Mouse (Mus musculus): Measurements from ENCODE around the gene St8sia4. TPM values are rescaled to one million over a fixed set of nuclear protein-coding genes. Genes with fewer than 3 reads are reported as not detected.

Gene St8sia4
- polyA plus RNA-seq, 1 experiment from 2014 or later, result 1.6 TPM

- no peak overlapping the region for H3K27ac ChIP-seq (ENCODE audit: low read length)
- no peaks in the 10 kb centered on the region for H3K9me3 ChIP-seq (replicated peaks; ENCODE audit: control insufficient read depth, low read length)
- no peaks in the 10 kb centered on the region for H3K27me3 ChIP-seq (ENCODE audit: control insufficient read depth, insufficient read depth, low read depth, low read length)
- no peaks in the 10 kb centered on the region for H3K36me3 ChIP-seq (ENCODE audit: control insufficient read depth, insufficient read depth)
- no peak overlapping the region for H3K9ac ChIP-seq (ENCODE audit: low read depth, low read length)
- WGBS (ENCODE audit: insufficient replicate concordance), result 44% methylated on average over 2 of the region's 2 CpGs
- no peak overlapping the region for H3K4me3 ChIP-seq (ENCODE audit: low read depth, low read length)
- H3K4me2 ChIP-seq (ENCODE audit: low read depth, low read length), result no peak overlapping the region
- no peaks in the 10 kb centered on the region for H3K4me1 ChIP-seq (ENCODE audit: control insufficient read depth, low read depth, low read length)
- ATAC-seq (ENCODE audit: low read depth), result no peak
These were observed 57.4 kb downstream of the St8sia4 start for GRCm38 (mm10) chr1:95610017-95610416.

- Histone ChIP-seq H3K4me3 (ENCODE audit: low read depth, low read length) (no peak overlapping the region), H3K27me3 (ENCODE audit: control insufficient read depth, insufficient read depth, low read depth, low read length) (no peaks in the 10 kb centered on the region), H3K4me1 (ENCODE audit: control insufficient read depth, low read depth, low read length) (no peaks in the 10 kb centered on the region), H3K9me3 (replicated peaks; ENCODE audit: control insufficient read depth, low read length) (no peaks in the 10 kb centered on the region), H3K27ac (ENCODE audit: low read length) (no peak overlapping the region), H3K4me2 (ENCODE audit: low read depth, low read length) (no peak overlapping the region), H3K36me3 (ENCODE audit: control insufficient read depth, insufficient read depth) (no peaks in the 10 kb centered on the region), H3K9ac (ENCODE audit: low read depth, low read length) (no peak overlapping the region)
- 70% methylated on average over 5 of the region's 5 CpGs for WGBS (ENCODE audit: insufficient replicate concordance)
- no peak for ATAC-seq (ENCODE audit: low read depth)
These were observed 58.3 kb downstream of the St8sia4 start for GRCm38 (mm10) chr1:95609045-95609444.

- Histone ChIP-seq H3K27me3 (ENCODE audit: control insufficient read depth, insufficient read depth, low read depth, low read length) (no peaks in the 10 kb centered on the region), H3K4me2 (ENCODE audit: low read depth, low read length) (no peak overlapping the region), H3K27ac (ENCODE audit: low read length) (no peak overlapping the region), H3K9me3 (replicated peaks; ENCODE audit: control insufficient read depth, low read length) (no peaks in the 10 kb centered on the region), H3K9ac (ENCODE audit: low read depth, low read length) (no peak overlapping the region), H3K4me3 (ENCODE audit: low read depth, low read length) (no peak overlapping the region), H3K36me3 (ENCODE audit: control insufficient read depth, insufficient read depth) (no peaks in the 10 kb centered on the region), H3K4me1 (ENCODE audit: control insufficient read depth, low read depth, low read length) (no peaks in the 10 kb centered on the region)
- WGBS (ENCODE audit: insufficient replicate concordance), result 30% methylated on average over 2 of the region's 2 CpGs
- ATAC-seq (ENCODE audit: low read depth), result no peak
These were observed 61.9 kb downstream of the St8sia4 start for GRCm38 (mm10) chr1:95605458-95605857.

GRCm38 (mm10) chr1:95598108-95598507, 69.3 kb downstream of the St8sia4 start:
- Histone ChIP-seq H3K4me2 (ENCODE audit: low read depth, low read length) (no peak overlapping the region), H3K4me3 (ENCODE audit: low read depth, low read length) (no peak overlapping the region), H3K4me1 (ENCODE audit: control insufficient read depth, low read depth, low read length) (no peaks in the 10 kb centered on the region), H3K9ac (ENCODE audit: low read depth, low read length) (no peak overlapping the region), H3K27me3 (ENCODE audit: control insufficient read depth, insufficient read depth, low read depth, low read length) (no peaks in the 10 kb centered on the region), H3K27ac (ENCODE audit: low read length) (peak overlapping the region; percentile 41; the same call in 1 of the 2 replicates), H3K9me3 (replicated peaks; ENCODE audit: control insufficient read depth, low read length) (no peaks in the 10 kb centered on the region), H3K36me3 (ENCODE audit: control insufficient read depth, insufficient read depth) (no peaks in the 10 kb centered on the region)
- WGBS (ENCODE audit: insufficient replicate concordance), result 44% methylated on average over 1 of the region's 1 CpGs
- no peak for ATAC-seq (ENCODE audit: low read depth)

GRCm38 (mm10) chr1:95596825-95597224, 70.5 kb downstream of the St8sia4 start:
- H3K9me3 ChIP-seq (replicated peaks; ENCODE audit: control insufficient read depth, low read length), result no peaks in the 10 kb centered on the region
- no peak overlapping the region for H3K4me2 ChIP-seq (ENCODE audit: low read depth, low read length)
- 38% methylated on average over 1 of the region's 1 CpGs for WGBS (ENCODE audit: insufficient replicate concordance)
- ATAC-seq (ENCODE audit: low read depth), result no peak
- no peaks in the 10 kb centered on the region for H3K4me1 ChIP-seq (ENCODE audit: control insufficient read depth, low read depth, low read length)
- H3K36me3 ChIP-seq (ENCODE audit: control insufficient read depth, insufficient read depth), result no peaks in the 10 kb centered on the region
- no peaks in the 10 kb centered on the region for H3K27me3 ChIP-seq (ENCODE audit: control insufficient read depth, insufficient read depth, low read depth, low read length)
- no peak overlapping the region for H3K27ac ChIP-seq (ENCODE audit: low read length)
- no peak overlapping the region for H3K9ac ChIP-seq (ENCODE audit: low read depth, low read length)
- H3K4me3 ChIP-seq (ENCODE audit: low read depth, low read length), result no peak overlapping the region

GRCm38 (mm10) chr1:95591101-95591500, 76.3 kb downstream of the St8sia4 start:
- no peak overlapping the region for H3K27ac ChIP-seq (ENCODE audit: low read length)
- ATAC-seq (ENCODE audit: low read depth), result no peak
- no peaks in the 10 kb centered on the region for H3K9me3 ChIP-seq (replicated peaks; ENCODE audit: control insufficient read depth, low read length)
- H3K27me3 ChIP-seq (ENCODE audit: control insufficient read depth, insufficient read depth, low read depth, low read length), result no peaks in the 10 kb centered on the region
- 56% methylated on average over 2 of the region's 2 CpGs for WGBS (ENCODE audit: insufficient replicate concordance)
- no peak overlapping the region for H3K9ac ChIP-seq (ENCODE audit: low read depth, low read length)
- H3K4me2 ChIP-seq (ENCODE audit: low read depth, low read length), result no peak overlapping the region
- H3K4me3 ChIP-seq (ENCODE audit: low read depth, low read length), result no peak overlapping the region
- H3K36me3 ChIP-seq (ENCODE audit: control insufficient read depth, insufficient read depth), result no peaks in the 10 kb centered on the region
- H3K4me1 ChIP-seq (ENCODE audit: control insufficient read depth, low read depth, low read length), result no peaks in the 10 kb centered on the region

- H3K4me3 ChIP-seq (ENCODE audit: low read depth, low read length), result no peak overlapping the region
- no peaks in the 10 kb centered on the region for H3K27me3 ChIP-seq (ENCODE audit: control insufficient read depth, insufficient read depth, low read depth, low read length)
- H3K4me1 ChIP-seq (ENCODE audit: control insufficient read depth, low read depth, low read length), result no peaks in the 10 kb centered on the region
- WGBS (ENCODE audit: insufficient replicate concordance), result 29% methylated on average over 2 of the region's 2 CpGs
- H3K9me3 ChIP-seq (replicated peaks; ENCODE audit: control insufficient read depth, low read length), result no peaks in the 10 kb centered on the region
- no peak overlapping the region for H3K4me2 ChIP-seq (ENCODE audit: low read depth, low read length)
- no peak for ATAC-seq (ENCODE audit: low read depth)
- no peak overlapping the region for H3K27ac ChIP-seq (ENCODE audit: low read length)
- no peaks in the 10 kb centered on the region for H3K36me3 ChIP-seq (ENCODE audit: control insufficient read depth, insufficient read depth)
- H3K9ac ChIP-seq (ENCODE audit: low read depth, low read length), result no peak overlapping the region
These were observed 77.3 kb downstream of the St8sia4 start for GRCm38 (mm10) chr1:95590108-95590507.

- Histone ChIP-seq H3K4me2 (ENCODE audit: low read depth, low read length) (no peak overlapping the region), H3K9ac (ENCODE audit: low read depth, low read length) (no peak overlapping the region), H3K27me3 (ENCODE audit: control insufficient read depth, insufficient read depth, low read depth, low read length) (no peaks in the 10 kb centered on the region), H3K27ac (ENCODE audit: low read length) (no peak overlapping the region), H3K36me3 (ENCODE audit: control insufficient read depth, insufficient read depth) (no peaks in the 10 kb centered on the region), H3K4me3 (ENCODE audit: low read depth, low read length) (no peak overlapping the region), H3K4me1 (ENCODE audit: control insufficient read depth, low read depth, low read length) (no peaks in the 10 kb centered on the region), H3K9me3 (replicated peaks; ENCODE audit: control insufficient read depth, low read length) (no peaks in the 10 kb centered on the region)
- ATAC-seq (ENCODE audit: low read depth), result no peak
These were observed 77.9 kb downstream of the St8sia4 start for GRCm38 (mm10) chr1:95589471-95589870.

- Histone ChIP-seq H3K27me3 (ENCODE audit: control insufficient read depth, insufficient read depth, low read depth, low read length) (no peaks in the 10 kb centered on the region), H3K27ac (ENCODE audit: low read length) (no peak overlapping the region), H3K4me2 (ENCODE audit: low read depth, low read length) (no peak overlapping the region), H3K4me1 (ENCODE audit: control insufficient read depth, low read depth, low read length) (no peaks in the 10 kb centered on the region), H3K36me3 (ENCODE audit: control insufficient read depth, insufficient read depth) (no peaks in the 10 kb centered on the region), H3K4me3 (ENCODE audit: low read depth, low read length) (no peak overlapping the region), H3K9ac (ENCODE audit: low read depth, low read length) (no peak overlapping the region), H3K9me3 (replicated peaks; ENCODE audit: control insufficient read depth, low read length) (no peaks in the 10 kb centered on the region)
- WGBS (ENCODE audit: insufficient replicate concordance), result 66% methylated on average over 1 of the region's 1 CpGs
- ATAC-seq (ENCODE audit: low read depth), result no peak
These were observed 84.1 kb downstream of the St8sia4 start for GRCm38 (mm10) chr1:95583310-95583709.

GRCm38 (mm10) chr1:95582264-95582663, 85.1 kb downstream of the St8sia4 start:
- Histone ChIP-seq H3K9me3 (replicated peaks; ENCODE audit: control insufficient read depth, low read length) (no peaks in the 10 kb centered on the region), H3K36me3 (ENCODE audit: control insufficient read depth, insufficient read depth) (no peaks in the 10 kb centered on the region), H3K27ac (ENCODE audit: low read length) (no peak overlapping the region), H3K4me1 (ENCODE audit: control insufficient read depth, low read depth, low read length) (no peaks in the 10 kb centered on the region), H3K9ac (ENCODE audit: low read depth, low read length) (no peak overlapping the region), H3K27me3 (ENCODE audit: control insufficient read depth, insufficient read depth, low read depth, low read length) (no peaks in the 10 kb centered on the region), H3K4me3 (ENCODE audit: low read depth, low read length) (no peak overlapping the region), H3K4me2 (ENCODE audit: low read depth, low read length) (no peak overlapping the region)
- WGBS (ENCODE audit: insufficient replicate concordance), result 57% methylated on average over 1 of the region's 1 CpGs
- no peak for ATAC-seq (ENCODE audit: low read depth)

Data from liver, embryonic 16.5 days (tissue).